Mouse (Mus musculus): ENCODE data around the gene Pcgf6.

DNA sequence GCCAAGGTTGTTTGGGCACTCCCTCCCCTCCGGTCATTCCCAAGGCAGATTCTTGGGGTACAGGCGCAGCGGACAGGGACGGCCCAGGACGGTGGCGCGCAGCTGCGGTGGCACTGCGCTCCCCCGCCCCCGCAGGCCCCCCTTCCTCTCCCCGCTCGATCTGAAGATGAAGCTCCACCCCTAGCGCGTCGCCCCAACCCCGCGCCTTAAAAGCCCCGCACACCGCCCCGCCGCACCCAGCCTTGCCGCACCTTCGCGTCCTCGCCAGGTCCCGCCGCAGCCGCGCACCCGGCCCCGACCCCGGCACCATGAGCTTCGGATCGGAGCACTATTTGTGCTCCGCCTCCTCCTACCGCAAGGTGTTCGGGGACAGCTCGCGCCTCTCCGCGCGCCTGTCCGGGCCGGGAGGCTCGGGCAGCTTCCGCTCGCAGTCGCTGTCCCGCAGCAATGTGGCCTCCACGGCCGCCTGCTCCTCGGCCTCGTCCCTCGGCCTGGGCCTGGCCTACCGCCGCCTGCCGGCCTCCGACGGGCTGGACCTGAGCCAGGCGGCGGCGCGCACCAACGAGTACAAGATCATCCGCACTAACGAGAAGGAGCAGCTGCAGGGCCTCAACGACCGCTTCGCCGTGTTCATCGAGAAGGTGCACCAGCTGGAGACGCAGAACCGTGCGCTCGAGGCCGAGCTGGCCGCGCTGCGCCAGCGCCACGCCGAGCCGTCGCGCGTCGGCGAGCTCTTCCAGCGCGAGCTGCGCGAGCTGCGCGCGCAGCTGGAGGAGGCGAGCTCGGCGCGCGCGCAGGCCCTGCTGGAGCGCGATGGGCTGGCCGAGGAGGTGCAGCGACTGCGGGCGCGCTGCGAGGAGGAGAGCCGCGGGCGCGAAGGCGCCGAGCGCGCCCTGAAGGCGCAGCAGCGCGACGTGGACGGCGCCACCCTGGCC is 36.0 kb downstream of the Pcgf6 start, which contains the start of the genes Ina and Nt5c2:
- no peak for TF ChIP-seq CTCF (IDR thresholded peaks at IDR 0.05; ENCODE audit: low read depth, low read length)
- no peak for TF ChIP-seq POLR2A (IDR thresholded peaks at IDR 0.05; ENCODE audit: borderline replicate concordance, low read depth, low read length)

All from bone marrow macrophage, adult 2 months (primary cell).